8 mouse cellular contexts compared by ENCODE assay signal in genomic region chr10:39557851-39558250, GRCm38 (mm10). TPM values are rescaled to one million over a fixed set of nuclear protein-coding genes. Genes with fewer than 3 reads are reported as not detected.
DNase-seq lines count a peak whose midpoint lies in the region; ATAC-seq lines count a peak whose summit lies in the region.

No protein-coding gene starts in this region.

- H3K4me2 ChIP-seq in forebrain, embryonic 14.5 days (ENCODE audit: low read length), result no peak overlapping the region
- H3K4me2 ChIP-seq in hindbrain, embryonic 14.5 days (replicated peaks), result no peak overlapping the region
- 0 out of 2 replicates have a peak overlapping the region, but pooled peaks have one; percentile 5 for H3K4me2 ChIP-seq in stomach, embryonic 15.5 days

- no peak for ATAC-seq in forebrain, embryonic 14.5 days
- peak; percentile 26; the same call in 1 of the 2 replicates for ATAC-seq in hindbrain, embryonic 14.5 days (ENCODE audit: low FRiP score)
- peak; percentile 44; the same call in 1 of the 2 replicates for ATAC-seq in stomach, embryonic 15.5 days (ENCODE audit: insufficient read depth, low FRiP score, low read depth)

- H3K27me3 ChIP-seq in forebrain, embryonic 14.5 days (replicated peaks; ENCODE audit: control insufficient read depth, insufficient read depth, low read length), result no peaks in the 10 kb centered on the region
- H3K27me3 ChIP-seq in hindbrain, embryonic 14.5 days (ENCODE audit: control insufficient read depth, insufficient read depth, low read length), result no peaks in the 10 kb centered on the region
- H3K27me3 ChIP-seq in stomach, embryonic 15.5 days (replicated peaks), result no peaks in the 10 kb centered on the region

- H3K4me1 ChIP-seq in forebrain, embryonic 14.5 days (ENCODE audit: control insufficient read depth, insufficient read depth, low read length), result peaks cover 35% of the 10 kb centered on the region
- peaks cover 62% of the 10 kb centered on the region for H3K4me1 ChIP-seq in hindbrain, embryonic 14.5 days (replicated peaks; ENCODE audit: control insufficient read depth, insufficient read depth, low read length)
- peaks cover 45% of the 10 kb centered on the region for H3K4me1 ChIP-seq in stomach, embryonic 15.5 days

- DNase-seq in adrenal gland, postnatal 14 days, result peak; percentile 75
- DNase-seq in forebrain, embryonic 14.5 days (ENCODE audit: low spot score), result no peak
- DNase-seq in hindbrain, embryonic 14.5 days (ENCODE audit: low spot score), result no peak
- DNase-seq in lung, adult 18-20 months, result peak; percentile 75 to 82
- DNase-seq in c-Kit-positive CD71-positive TER-119-positive erythroid progenitor cells, embryonic 14.5 days (ENCODE audit: low spot score), result no peak
- DNase-seq in cerebellum, postnatal 36 days, result no peak
- DNase-seq in cerebellum, adult 8-10 months, result no peak

- peak overlapping the region; percentile 35 for H3K27ac ChIP-seq in forebrain, embryonic 14.5 days (ENCODE audit: low read depth, low read length)
- peak overlapping the region; percentile 72 for H3K27ac ChIP-seq in hindbrain, embryonic 14.5 days
- H3K27ac ChIP-seq in stomach, embryonic 15.5 days, result peak overlapping the region; percentile 67

- H3K9me3 ChIP-seq in forebrain, embryonic 14.5 days (replicated peaks; ENCODE audit: control insufficient read depth, low read length), result no peaks in the 10 kb centered on the region
- no peaks in the 10 kb centered on the region for H3K9me3 ChIP-seq in hindbrain, embryonic 14.5 days (ENCODE audit: control insufficient read depth, low read length)
- no peaks in the 10 kb centered on the region for H3K9me3 ChIP-seq in stomach, embryonic 15.5 days

- peaks cover 25% of the 10 kb centered on the region; the same call in 1 of the 2 replicates for H3K36me3 ChIP-seq in forebrain, embryonic 14.5 days (ENCODE audit: control insufficient read depth, insufficient read depth, low read length)
- H3K36me3 ChIP-seq in hindbrain, embryonic 14.5 days (replicated peaks; ENCODE audit: control insufficient read depth, insufficient read depth), result peaks cover 15% of the 10 kb centered on the region
- no peaks in the 10 kb centered on the region for H3K36me3 ChIP-seq in stomach, embryonic 15.5 days

- no peak overlapping the region for H3K4me3 ChIP-seq in forebrain, embryonic 14.5 days (ENCODE audit: low read depth, low read length)
- no peak overlapping the region for H3K4me3 ChIP-seq in hindbrain, embryonic 14.5 days (replicated peaks; ENCODE audit: low read length)
- no peak overlapping the region for H3K4me3 ChIP-seq in stomach, embryonic 15.5 days (replicated peaks)

- WGBS in forebrain, embryonic 14.5 days, result 58% methylated on average over 6 of the region's 7 CpGs
- WGBS in hindbrain, embryonic 14.5 days, result 39% methylated on average over 7 of the region's 7 CpGs
- WGBS in stomach, embryonic 15.5 days, result 48% methylated on average over 6 of the region's 7 CpGs

- H3K9ac ChIP-seq in forebrain, embryonic 14.5 days (ENCODE audit: low read length), result peak overlapping the region; percentile 13
- peak overlapping the region; percentile 24; the same call in 1 of the 2 replicates for H3K9ac ChIP-seq in hindbrain, embryonic 14.5 days
- no peak overlapping the region for H3K9ac ChIP-seq in stomach, embryonic 15.5 days

RNA-seq across cellular contexts. Expression of gene Traf3ip2, which starts 54.9 kb away (rescaled TPM):
- total RNA-seq in adrenal gland, postnatal 14 days (2021), result 14.6 and 21.9 TPM in 2 replicates
- 4.8 and 5.7 TPM in 2 replicates for polyA plus RNA-seq in forebrain, embryonic 14.5 days (2014; fragmentation: Nextera tagmentation; extraction: Ambion mirVana)
- 8.3 and 10.1 TPM in 2 replicates for polyA plus RNA-seq in hindbrain, embryonic 14.5 days (2014; fragmentation: Nextera tagmentation; extraction: Ambion mirVana)
- polyA plus RNA-seq in stomach, embryonic 15.5 days (2015; fragmentation: Nextera tagmentation; extraction: Ambion mirVana), result 29.0 and 29.6 TPM in 2 replicates

Comparison
In these comparisons a context has a peak if more than half of its experiments do, and no peak if none do; other contexts are left out.
1. DNase-seq: peak in adrenal gland, postnatal 14 days (single experiment) and lung, adult 18-20 months (2 of 2); none in forebrain, embryonic 14.5 days (single experiment), hindbrain, embryonic 14.5 days (single experiment), c-Kit-positive CD71-positive TER-119-positive erythroid progenitor cells, embryonic 14.5 days (single experiment), cerebellum, postnatal 36 days (0 of 2) and cerebellum, adult 8-10 months (single experiment).
2. Peak in every context shown above with its lines, with median percentiles within 50 percentile points of each other: H3K27ac ChIP-seq.